Mouse (Mus musculus) left cerebral cortex, postnatal 36 days (tissue): Measurements from ENCODE around the gene Ndufab1. TPM values are rescaled to one million over a fixed set of nuclear protein-coding genes. Genes with fewer than 3 reads are reported as not detected.
A peak's percentile ranks its signal among the peaks of the same experiment; 100 is the strongest.

Experiments
- DNase-seq, 2 experiments: peaks; one replicate each; pipeline ENCODE4 v3.0.0; 2021 to 2022; ENCODE audit warnings: low spot score in 2 of 2, mixed read lengths in 1 of 2
- intact Hi-C: fragments of 180-260 bp; cut with DNase I; formaldehyde crosslinking; loops from one replicate; pipeline ENCODE4 v1.15.1; 2025
- total RNA-seq, 2 experiments: library from RNA; stranded (reverse); gene quantifications; 2 replicates each; pipeline ENCODE4 v1.2.3; 2021

The Ndufab1 gene
- total RNA-seq, 2 experiments from 2014 or later, result 267 to 269 TPM

DNA sequence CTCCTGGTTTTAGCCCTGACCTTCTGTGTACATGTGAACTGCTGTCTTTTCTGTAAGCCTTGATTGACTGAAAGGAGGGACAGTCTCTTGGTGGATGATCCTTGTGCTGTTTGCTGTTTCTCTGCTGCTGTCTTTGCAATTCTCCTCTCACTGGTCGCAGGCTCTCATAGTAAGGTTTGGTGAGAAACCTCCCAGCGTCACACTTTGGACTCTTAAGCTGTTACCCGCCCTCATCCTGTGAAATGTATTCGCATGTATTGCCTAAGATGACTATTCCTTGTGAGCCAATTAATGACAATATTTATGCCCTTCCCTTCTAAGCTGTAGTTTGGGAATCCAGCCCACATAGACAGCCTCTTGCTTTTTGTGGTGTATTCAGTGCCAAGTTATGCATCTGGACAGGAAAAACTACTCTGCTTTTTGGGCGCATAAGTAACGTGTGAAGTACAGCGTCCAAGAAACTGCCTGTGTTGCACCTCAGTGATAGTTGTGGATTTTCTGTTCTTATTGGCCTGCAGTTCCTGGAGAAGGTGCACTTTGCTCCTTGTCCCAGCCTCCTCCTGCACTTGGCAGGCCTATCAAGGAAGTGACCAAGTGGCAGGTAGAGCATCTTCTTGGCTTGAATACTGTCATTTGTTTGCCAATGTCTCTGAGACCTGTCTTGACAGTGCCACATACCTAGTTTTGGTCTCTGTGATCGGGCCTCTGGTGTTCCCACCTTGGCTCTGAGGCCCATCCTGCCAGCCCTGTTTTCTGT, 21.7 kb downstream of the Ndufab1 start:
- DNase-seq, result no peak
- intact Hi-C loops, result no loop called here

DNA sequence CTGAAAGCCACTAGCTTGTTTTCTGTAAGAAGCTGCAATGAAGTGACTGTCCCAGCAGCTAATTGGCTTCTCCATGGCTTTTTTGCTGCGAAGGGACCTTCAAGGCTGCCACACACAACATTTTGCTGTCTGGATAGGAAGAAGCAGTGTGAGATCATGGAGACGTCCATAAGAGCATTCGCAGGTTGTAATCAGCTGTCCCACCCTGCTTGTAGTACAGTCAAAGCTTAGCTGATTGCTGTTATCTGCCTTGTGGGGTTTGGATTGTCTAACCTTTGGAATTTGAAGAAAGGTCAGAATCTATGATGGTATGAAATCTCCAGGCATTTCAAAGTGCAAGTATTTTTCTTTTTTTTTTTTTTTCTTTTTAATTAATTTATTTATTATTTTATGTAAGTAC, 27.3 kb downstream of the Ndufab1 start:
- DNase-seq, result no peak
- intact Hi-C loops, result no loop called here

DNA sequence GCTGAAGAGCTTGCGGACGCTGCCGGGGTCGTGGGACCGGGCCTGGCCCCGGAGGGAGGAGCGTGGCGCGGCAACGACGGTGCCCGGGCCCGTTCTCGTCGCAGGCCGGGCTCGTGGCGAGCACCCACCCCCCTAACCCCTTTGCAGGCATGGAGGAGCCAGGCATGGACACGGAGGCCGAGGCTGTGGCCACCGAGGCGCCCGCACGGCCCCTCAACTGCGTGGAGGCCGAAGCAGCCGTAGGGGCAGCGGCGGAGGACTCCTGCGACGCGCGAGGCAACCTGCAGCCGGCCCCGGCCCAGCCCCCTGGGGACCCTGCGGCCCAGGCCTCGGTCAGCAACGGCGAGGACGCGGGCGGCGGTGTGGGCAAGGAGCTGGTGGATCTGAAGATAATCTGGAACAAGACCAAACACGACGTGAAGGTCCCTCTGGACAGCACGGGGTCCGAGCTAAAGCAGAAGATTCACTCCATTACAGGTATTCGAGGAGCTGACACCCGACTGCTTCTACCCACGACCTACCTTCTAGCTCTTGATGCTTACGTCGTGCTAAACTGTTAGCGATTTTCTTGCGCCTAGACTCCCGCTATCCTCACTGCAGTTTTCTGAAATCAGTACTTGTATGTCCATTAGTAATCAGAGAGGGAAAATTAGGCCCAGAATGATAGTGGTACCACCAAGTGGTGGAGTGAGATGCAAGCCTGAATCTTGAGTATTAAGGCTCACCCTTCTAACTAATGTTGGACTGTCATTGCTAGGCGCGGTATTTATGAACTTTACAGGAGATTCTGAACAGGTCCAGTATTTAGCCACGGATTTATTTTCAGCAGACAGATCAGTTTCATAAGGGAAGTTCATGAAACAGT, 33.9 kb downstream of the Ndufab1 start:
- intact Hi-C loops, result loop anchor here (5.0 kb wide), 1 partner anchor 35 kb away; the partner anchor contains the start of gene Ndufab1
- no peak for DNase-seq

DNA sequence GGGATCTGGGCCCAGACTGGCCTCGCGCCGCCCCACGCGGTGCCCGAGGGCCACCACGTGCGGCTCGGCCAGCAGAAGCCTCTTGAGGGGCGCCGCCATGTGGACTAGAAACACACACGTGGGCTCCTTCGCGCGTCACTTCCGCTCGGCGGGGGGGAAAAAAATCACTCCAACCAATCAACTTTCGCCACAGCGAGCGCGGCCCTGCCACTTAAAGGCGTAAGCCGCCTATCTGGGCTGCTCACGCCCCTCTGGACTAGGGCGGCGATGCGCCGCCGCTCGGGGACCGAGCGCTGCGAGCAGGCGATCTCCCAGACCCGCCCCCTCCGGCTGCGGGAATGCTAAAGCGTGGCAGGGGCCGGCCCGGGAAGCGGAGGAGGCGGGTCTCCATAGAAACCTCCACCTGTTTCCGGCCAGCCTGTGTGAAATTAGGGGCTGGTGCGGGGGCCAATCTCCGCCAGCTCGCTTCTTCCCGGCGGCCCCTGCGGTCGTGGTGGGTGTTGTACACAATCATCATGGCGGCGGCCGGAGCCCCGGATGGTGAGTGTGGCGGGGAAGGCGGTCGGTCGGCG, 34.7 kb downstream of the Ndufab1 start, which contains the start of the genes Ubfd1 and Ears2:
Gene Ubfd1, plus strand, starts transcription at position 231 of the 572 bp plus-strand sequence.
Gene Ears2, minus strand, starts transcription at position 319 of the 572 bp plus-strand sequence.
- peak; percentile 98 to 99 for DNase-seq
- intact Hi-C loops, result loop anchor here (5.0 kb wide), 1 partner anchor 35 kb away; the partner anchor contains the start of gene Ndufab1

DNA sequence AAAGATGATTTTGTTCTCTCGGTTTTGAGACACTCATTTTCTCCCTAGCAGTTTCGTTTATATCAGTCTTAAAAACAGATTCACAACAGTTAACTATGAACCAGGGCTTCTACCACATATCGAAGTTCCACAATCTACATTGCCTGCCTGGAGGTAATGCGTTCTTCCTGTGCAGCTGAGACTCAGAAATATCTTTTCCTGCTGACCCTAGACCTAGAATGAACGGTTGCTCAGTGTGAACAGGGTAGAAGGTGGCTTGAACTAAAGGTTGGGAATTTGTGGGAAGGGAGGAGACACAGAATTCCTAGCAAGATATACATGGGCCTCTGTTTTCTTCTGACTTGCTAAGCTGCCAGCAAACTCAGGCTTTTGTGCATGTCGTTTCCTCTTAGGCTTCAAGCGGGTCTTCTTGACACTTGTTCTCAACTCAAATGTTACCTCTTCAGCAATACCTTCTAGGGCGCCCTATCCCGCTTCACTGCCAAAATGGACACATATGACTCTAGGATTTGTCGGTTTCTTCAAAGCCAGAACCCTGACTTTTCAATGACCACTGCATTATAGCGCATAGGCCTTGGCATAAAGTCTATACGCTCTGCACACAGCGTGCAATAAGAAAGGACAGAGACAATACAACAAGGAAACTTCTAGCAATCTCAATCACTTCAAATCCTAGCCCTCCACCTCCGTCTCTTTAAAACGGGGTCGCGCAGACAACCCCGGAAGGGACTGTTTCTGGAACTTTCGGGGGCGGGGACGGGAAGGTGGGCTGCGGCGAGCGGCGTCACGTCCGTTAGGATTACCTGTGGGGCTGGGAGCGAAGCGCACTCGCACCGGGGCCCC, 35.4 kb downstream of the Ndufab1 start:
- no peak for DNase-seq
- intact Hi-C loops, result loop anchor here (5.0 kb wide), 1 partner anchor 36 kb away; the partner anchor contains the start of gene Ndufab1

DNA sequence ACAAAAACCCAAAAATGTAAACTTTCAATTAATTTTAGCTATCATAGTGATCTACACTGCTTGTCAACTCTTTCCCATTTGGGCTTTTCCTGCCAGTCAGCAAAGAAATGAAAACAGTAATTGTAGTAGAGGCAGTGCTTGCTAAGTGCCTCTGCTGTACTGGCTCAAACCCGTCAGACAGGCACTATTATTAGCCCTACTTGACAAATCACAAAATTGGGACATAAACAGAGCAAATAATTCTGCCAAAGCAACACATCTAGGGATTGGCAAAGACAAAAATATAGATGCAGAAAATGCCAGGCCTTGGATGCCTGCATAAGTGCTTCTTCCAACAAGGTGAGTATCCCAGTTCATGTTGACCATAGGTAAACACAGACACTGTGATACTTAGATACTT, 36.0 kb downstream of the Ndufab1 start:
- no peak for DNase-seq
- intact Hi-C loops, result loop anchor here (5.0 kb wide), 1 partner anchor 37 kb away; the partner anchor contains the start of gene Ndufab1

DNA sequence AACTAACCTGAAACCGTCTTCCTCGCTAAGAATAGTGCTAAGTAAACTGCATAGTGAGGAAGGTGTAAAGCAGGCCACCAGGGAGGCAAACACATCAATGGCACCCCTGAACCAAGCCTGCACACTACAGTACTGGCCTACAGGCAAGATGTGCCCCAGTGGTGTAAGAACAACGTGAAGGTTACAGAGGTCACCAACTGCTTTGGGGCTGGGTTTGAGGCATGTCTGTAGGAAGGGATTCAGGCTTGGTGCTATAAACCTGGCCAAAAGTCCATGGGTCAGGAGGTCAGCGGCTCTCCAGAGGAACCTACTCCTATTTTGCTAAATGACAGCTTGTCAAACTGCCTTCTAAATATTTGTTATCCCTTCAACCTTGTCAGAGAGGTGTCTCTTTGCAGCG, 45.1 kb downstream of the Ndufab1 start:
- intact Hi-C loops, result no loop called here
- no peak for DNase-seq

DNA sequence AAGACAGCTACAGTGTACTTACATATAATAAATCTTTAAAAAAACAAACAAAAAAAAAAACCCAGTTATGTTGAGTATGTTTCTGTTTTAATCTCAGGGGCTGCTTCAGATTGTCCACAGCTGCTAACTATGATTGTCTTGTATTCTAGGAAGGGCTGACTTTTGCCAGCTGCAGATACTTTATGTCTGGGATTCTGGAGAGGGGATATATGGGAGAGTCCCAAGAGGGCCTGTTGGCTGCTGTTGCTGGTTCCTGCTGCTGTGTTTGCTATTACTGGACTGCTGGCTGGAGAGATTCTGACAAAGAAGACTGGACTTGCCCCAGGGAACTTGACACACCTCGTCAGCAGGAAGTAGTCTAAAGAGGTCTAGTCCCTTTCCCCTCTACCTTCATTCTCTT, 50.9 kb downstream of the Ndufab1 start:
- DNase-seq, result no peak
- intact Hi-C loops, result no loop called here

DNA sequence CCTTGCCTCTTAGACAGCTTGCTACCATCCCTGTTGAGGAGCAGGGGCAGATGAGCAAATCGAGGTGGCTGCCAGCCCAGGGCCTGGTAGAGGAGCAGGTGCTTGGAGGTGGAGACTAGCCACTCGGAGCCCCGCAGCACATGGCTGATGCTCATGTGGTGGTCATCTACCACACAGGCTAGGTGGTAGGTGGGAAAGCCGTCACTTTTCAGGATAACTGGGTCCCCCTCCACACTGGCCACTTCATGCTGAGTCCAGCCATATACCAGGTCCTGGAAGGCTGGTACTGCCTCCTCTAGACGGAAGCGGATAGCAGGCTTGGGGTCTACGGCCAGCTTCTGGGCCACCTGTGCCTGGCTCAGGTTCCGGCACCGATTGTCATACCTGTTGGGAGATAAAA, 53.5 kb downstream of the Ndufab1 start:
- DNase-seq, result no peak
- intact Hi-C loops, result no loop called here

DNA sequence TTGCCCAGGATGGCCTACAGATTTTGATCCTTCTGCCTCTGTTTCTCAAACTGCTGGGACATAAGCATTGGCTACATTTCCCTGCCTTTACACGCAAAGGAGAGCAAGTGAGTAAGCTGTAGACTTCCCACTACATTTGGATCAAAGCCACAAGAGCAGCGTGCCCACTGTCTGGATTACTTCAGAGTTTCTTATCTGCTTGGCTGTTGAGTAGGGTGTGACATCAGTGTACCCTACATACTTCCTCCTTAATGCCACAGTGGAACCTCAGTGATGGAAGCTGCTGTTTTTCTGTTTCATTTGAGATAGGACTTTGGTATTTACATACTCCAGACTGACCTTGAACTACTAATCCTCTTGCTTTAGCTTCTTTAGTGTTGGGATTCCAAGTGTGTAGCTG, 54.9 kb downstream of the Ndufab1 start:
- intact Hi-C loops, result no loop called here
- no peak for DNase-seq

DNA sequence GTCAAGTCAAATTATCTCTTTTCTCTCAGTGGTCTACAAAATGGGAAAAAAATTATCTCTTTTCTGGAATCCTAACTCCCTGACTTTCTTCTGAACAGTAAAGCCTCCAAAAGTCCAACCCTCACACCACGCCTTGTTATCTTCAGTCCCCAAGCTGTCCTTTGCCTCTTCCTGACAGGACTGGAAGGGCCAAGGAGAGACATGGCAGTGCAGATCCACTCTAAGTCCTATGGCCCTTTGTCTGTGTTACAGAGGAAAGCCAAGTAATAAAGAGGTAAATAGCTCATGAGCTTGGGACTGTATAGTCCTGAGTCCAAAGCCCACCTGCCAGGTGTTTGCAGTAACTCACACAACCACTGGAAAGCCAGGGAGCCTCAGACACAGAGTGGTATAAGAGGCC, 56.0 kb downstream of the Ndufab1 start:
- DNase-seq, result no peak
- intact Hi-C loops, result no loop called here

DNA sequence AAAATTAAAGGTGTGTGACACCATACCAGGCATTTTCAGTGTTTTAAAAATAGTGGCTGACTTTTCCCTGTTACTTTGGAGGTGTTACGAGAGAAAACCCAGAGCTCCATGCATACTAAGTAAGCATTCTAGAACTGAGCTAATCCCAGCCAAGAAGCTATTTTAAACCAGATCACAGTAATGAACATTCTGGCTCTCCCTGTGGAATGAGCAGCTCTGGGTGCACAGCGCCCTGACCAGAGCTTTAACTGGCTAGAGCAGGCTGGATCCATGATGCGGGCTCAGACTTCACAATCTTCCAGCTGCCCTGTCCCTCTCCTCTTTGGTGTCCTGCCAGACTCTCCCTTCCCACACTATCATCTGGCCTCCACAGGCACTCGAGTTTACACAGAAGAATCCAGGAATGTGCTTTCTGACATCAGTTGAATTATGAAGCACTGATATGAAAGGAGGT, 56.5 kb downstream of the Ndufab1 start:
- intact Hi-C loops, result no loop called here
- DNase-seq, result peak; percentile 28 to 38

DNA sequence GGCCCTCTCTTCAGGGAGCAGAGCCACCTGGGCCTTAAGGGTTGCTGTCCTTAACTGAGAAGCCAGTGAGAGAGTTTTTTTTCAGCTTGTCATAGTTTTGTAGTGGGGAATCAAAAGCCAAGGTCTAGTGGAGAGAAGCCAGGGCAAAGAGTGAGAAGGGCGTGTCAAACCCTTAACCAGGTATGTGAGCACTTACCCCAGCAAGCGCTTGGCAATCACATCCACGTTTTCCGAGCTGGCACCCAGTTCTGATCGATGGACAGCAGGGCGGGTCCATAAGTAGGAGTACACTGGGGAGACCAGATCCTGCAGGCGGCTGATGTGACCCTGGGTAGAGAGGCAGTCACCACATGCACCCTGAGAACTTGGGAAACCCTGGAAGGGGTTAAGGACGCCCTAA, 57.6 kb downstream of the Ndufab1 start:
- DNase-seq, result no peak
- intact Hi-C loops, result no loop called here

Other genes starting within 250 kb of the Ndufab1 start
- not detected for gene Scnn1b, start 236.8 kb downstream of the Ndufab1 start, total RNA-seq
- 10 to 100 TPM; 42.5 to 44.3 TPM for gene Cog7, start 120.2 kb downstream of the Ndufab1 start, total RNA-seq
- gene Gga2, start 80.7 kb downstream of the Ndufab1 start, total RNA-seq, result 10 to 100 TPM; 26.8 to 34.8 TPM
- gene Ubfd1, start 34.7 kb downstream of the Ndufab1 start, total RNA-seq, result 10 to 100 TPM; 56.2 to 58.2 TPM
- gene Ears2, start 34.6 kb downstream of the Ndufab1 start, total RNA-seq, result 1 to 10 TPM; 8.3 to 8.6 TPM
- 1 to 10 TPM; 1.1 to 1.9 TPM for gene Palb2, start 31.1 kb upstream of the Ndufab1 start, total RNA-seq
- gene Dctn5, start 31.2 kb upstream of the Ndufab1 start, total RNA-seq, result 100 to 1,000 TPM in 1 of 2 experiments, 10 to 100 TPM in 1; 99.2 to 101 TPM
- 1 to 10 TPM; 1.4 to 2.5 TPM for gene Plk1, start 57.6 kb upstream of the Ndufab1 start, total RNA-seq
- under 1 TPM; 0.25 TPM for gene Ern2, start 84.3 kb upstream of the Ndufab1 start, total RNA-seq
- gene Chp2, start 117.6 kb upstream of the Ndufab1 start, total RNA-seq, result 1 to 10 TPM; 2.3 to 4.7 TPM
- gene Prkcb, start 186.9 kb upstream of the Ndufab1 start, total RNA-seq, result 1,000 to 10,000 TPM in 1 of 2 experiments, 100 to 1,000 TPM in 1; 978 to 1,072 TPM